Mouse (Mus musculus): ENCODE data around the gene Arhgef3. TPM values are rescaled to one million over a fixed set of nuclear protein-coding genes. Genes with fewer than 3 reads are reported as not detected.

Gene Arhgef3
- polyA plus RNA-seq, 1 experiment = 17.3 TPM

GRCm38 (mm10) chr14:27400495-27400894 is 285.8 kb downstream of the Arhgef3 start:
- no peak overlapping the region for H3K27ac ChIP-seq (ENCODE audit: insufficient read depth, low read depth, low read length)
- TF ChIP-seq CTCF (conservative IDR thresholded peaks at IDR 0.05; ENCODE audit: insufficient read depth, insufficient read length, low read depth, low read length) (no peak), POLR2A (IDR thresholded peaks at IDR 0.05; ENCODE audit: low read depth, low read length) (no peak)
- no peaks in the 10 kb centered on the region for H3K4me1 ChIP-seq (ENCODE audit: control insufficient read depth, insufficient read depth, low read length)
- no peaks in the 10 kb centered on the region for H3K27me3 ChIP-seq (replicated peaks; ENCODE audit: control insufficient read depth, insufficient read depth, low read length)
- WGBS = 77% methylated on average over 6 of the region's 6 CpGs
- no peak overlapping the region for H3K4me3 ChIP-seq (ENCODE audit: insufficient read depth, low read depth, low read length)
- peaks cover 9% of the 10 kb centered on the region for H3K36me3 ChIP-seq (ENCODE audit: control insufficient read depth, insufficient read depth, low read length)
- no peak for DNase-seq

- TF ChIP-seq CTCF (conservative IDR thresholded peaks at IDR 0.05; ENCODE audit: insufficient read depth, insufficient read length, low read depth, low read length) = no peak
- TF ChIP-seq POLR2A (IDR thresholded peaks at IDR 0.05; ENCODE audit: low read depth, low read length) = no peak
- DNase-seq = no peak
- 74% methylated on average over 12 of the region's 12 CpGs for WGBS
- Histone ChIP-seq H3K27ac (ENCODE audit: insufficient read depth, low read depth, low read length) (0 out of 2 replicates have a peak overlapping the region, but pooled peaks have one; percentile 12), H3K27me3 (replicated peaks; ENCODE audit: control insufficient read depth, insufficient read depth, low read length) (no peaks in the 10 kb centered on the region), H3K4me1 (ENCODE audit: control insufficient read depth, insufficient read depth, low read length) (no peaks in the 10 kb centered on the region), H3K4me3 (ENCODE audit: insufficient read depth, low read depth, low read length) (no peak overlapping the region), H3K36me3 (ENCODE audit: control insufficient read depth, insufficient read depth, low read length) (peaks cover 9% of the 10 kb centered on the region)
These were observed 287.1 kb downstream of the Arhgef3 start for GRCm38 (mm10) chr14:27401717-27402278.

- WGBS = 60% methylated on average over 10 of the region's 10 CpGs
These were observed 287.9 kb downstream of the Arhgef3 start for GRCm38 (mm10) chr14:27402332-27403250.

GRCm38 (mm10) chr14:27405452-27405851 is 290.8 kb downstream of the Arhgef3 start:
- TF ChIP-seq POLR2A (IDR thresholded peaks at IDR 0.05; ENCODE audit: low read depth, low read length) = no peak
- TF ChIP-seq CTCF (conservative IDR thresholded peaks at IDR 0.05; ENCODE audit: insufficient read depth, insufficient read length, low read depth, low read length) = no peak
- WGBS = 78% methylated on average over 4 of the region's 4 CpGs

More at GRCm38 (mm10) chr14:27402332-27403250, 287.9 kb downstream of the Arhgef3 start:
- Histone ChIP-seq H3K4me3 (ENCODE audit: insufficient read depth, low read depth, low read length) (no peak overlapping the region), H3K36me3 (ENCODE audit: control insufficient read depth, insufficient read depth, low read length) (peaks cover 9% of the 10 kb centered on the region), H3K4me1 (ENCODE audit: control insufficient read depth, insufficient read depth, low read length) (no peaks in the 10 kb centered on the region), H3K27me3 (replicated peaks; ENCODE audit: control insufficient read depth, insufficient read depth, low read length) (no peaks in the 10 kb centered on the region), H3K27ac (ENCODE audit: insufficient read depth, low read depth, low read length) (peak overlapping the region; percentile 59; the same call in 1 of the 2 replicates)
- DNase-seq = peak; percentile 48
- no peak for TF ChIP-seq POLR2A (IDR thresholded peaks at IDR 0.05; ENCODE audit: low read depth, low read length)
- no peak for TF ChIP-seq CTCF (conservative IDR thresholded peaks at IDR 0.05; ENCODE audit: insufficient read depth, insufficient read length, low read depth, low read length)

GRCm38 (mm10) chr14:27405947-27406346 is 291.2 kb downstream of the Arhgef3 start:
- TF ChIP-seq CTCF (conservative IDR thresholded peaks at IDR 0.05; ENCODE audit: insufficient read depth, insufficient read length, low read depth, low read length) = no peak
- TF ChIP-seq POLR2A (IDR thresholded peaks at IDR 0.05; ENCODE audit: low read depth, low read length) = no peak
- no peak overlapping the region for H3K4me3 ChIP-seq (ENCODE audit: insufficient read depth, low read depth, low read length)
- no peak overlapping the region for H3K27ac ChIP-seq (ENCODE audit: insufficient read depth, low read depth, low read length)
- WGBS = 97% methylated on average over 2 of the region's 2 CpGs
- no peak for DNase-seq
- peaks cover 2% of the 10 kb centered on the region for H3K36me3 ChIP-seq (ENCODE audit: control insufficient read depth, insufficient read depth, low read length)
- no peaks in the 10 kb centered on the region for H3K4me1 ChIP-seq (ENCODE audit: control insufficient read depth, insufficient read depth, low read length)
- no peaks in the 10 kb centered on the region for H3K27me3 ChIP-seq (replicated peaks; ENCODE audit: control insufficient read depth, insufficient read depth, low read length)

More at GRCm38 (mm10) chr14:27405452-27405851, 290.8 kb downstream of the Arhgef3 start:
- no peak overlapping the region for H3K27ac ChIP-seq (ENCODE audit: insufficient read depth, low read depth, low read length)
- peaks cover 5% of the 10 kb centered on the region for H3K36me3 ChIP-seq (ENCODE audit: control insufficient read depth, insufficient read depth, low read length)
- peak; percentile 36 for DNase-seq
- no peaks in the 10 kb centered on the region for H3K27me3 ChIP-seq (replicated peaks; ENCODE audit: control insufficient read depth, insufficient read depth, low read length)
- H3K4me1 ChIP-seq (ENCODE audit: control insufficient read depth, insufficient read depth, low read length) = no peaks in the 10 kb centered on the region
- no peak overlapping the region for H3K4me3 ChIP-seq (ENCODE audit: insufficient read depth, low read depth, low read length)

GRCm38 (mm10) chr14:27408240-27408639 is 293.5 kb downstream of the Arhgef3 start:
- Histone ChIP-seq H3K27me3 (replicated peaks; ENCODE audit: control insufficient read depth, insufficient read depth, low read length) (no peaks in the 10 kb centered on the region), H3K4me3 (ENCODE audit: insufficient read depth, low read depth, low read length) (no peak overlapping the region), H3K27ac (ENCODE audit: insufficient read depth, low read depth, low read length) (no peak overlapping the region), H3K36me3 (ENCODE audit: control insufficient read depth, insufficient read depth, low read length) (no peaks in the 10 kb centered on the region), H3K4me1 (ENCODE audit: control insufficient read depth, insufficient read depth, low read length) (no peaks in the 10 kb centered on the region)
- TF ChIP-seq CTCF (conservative IDR thresholded peaks at IDR 0.05; ENCODE audit: insufficient read depth, insufficient read length, low read depth, low read length) = no peak
- WGBS = 72% methylated on average over 3 of the region's 3 CpGs
- peak; percentile 73 for DNase-seq

- H3K4me3 ChIP-seq (ENCODE audit: insufficient read depth, low read depth, low read length) = no peak overlapping the region
- DNase-seq = no peak
- H3K27me3 ChIP-seq (replicated peaks; ENCODE audit: control insufficient read depth, insufficient read depth, low read length) = no peaks in the 10 kb centered on the region
- no peaks in the 10 kb centered on the region for H3K36me3 ChIP-seq (ENCODE audit: control insufficient read depth, insufficient read depth, low read length)
- H3K4me1 ChIP-seq (ENCODE audit: control insufficient read depth, insufficient read depth, low read length) = no peaks in the 10 kb centered on the region
- WGBS = 88% methylated on average over 3 of the region's 3 CpGs
- H3K27ac ChIP-seq (ENCODE audit: insufficient read depth, low read depth, low read length) = no peak overlapping the region
- TF ChIP-seq POLR2A (IDR thresholded peaks at IDR 0.05; ENCODE audit: low read depth, low read length) = no peak
- no peak for TF ChIP-seq CTCF (conservative IDR thresholded peaks at IDR 0.05; ENCODE audit: insufficient read depth, insufficient read length, low read depth, low read length)
These were observed 295.0 kb downstream of the Arhgef3 start for GRCm38 (mm10) chr14:27409662-27410061.
